Mouse (Mus musculus): Measurements from ENCODE around the gene Trmt61a. TPM values are rescaled to one million over a fixed set of nuclear protein-coding genes. Genes with fewer than 3 reads are reported as not detected.

Trmt61a gene
- polyA plus RNA-seq, 1 experiment, result 24.9 TPM

DNA sequence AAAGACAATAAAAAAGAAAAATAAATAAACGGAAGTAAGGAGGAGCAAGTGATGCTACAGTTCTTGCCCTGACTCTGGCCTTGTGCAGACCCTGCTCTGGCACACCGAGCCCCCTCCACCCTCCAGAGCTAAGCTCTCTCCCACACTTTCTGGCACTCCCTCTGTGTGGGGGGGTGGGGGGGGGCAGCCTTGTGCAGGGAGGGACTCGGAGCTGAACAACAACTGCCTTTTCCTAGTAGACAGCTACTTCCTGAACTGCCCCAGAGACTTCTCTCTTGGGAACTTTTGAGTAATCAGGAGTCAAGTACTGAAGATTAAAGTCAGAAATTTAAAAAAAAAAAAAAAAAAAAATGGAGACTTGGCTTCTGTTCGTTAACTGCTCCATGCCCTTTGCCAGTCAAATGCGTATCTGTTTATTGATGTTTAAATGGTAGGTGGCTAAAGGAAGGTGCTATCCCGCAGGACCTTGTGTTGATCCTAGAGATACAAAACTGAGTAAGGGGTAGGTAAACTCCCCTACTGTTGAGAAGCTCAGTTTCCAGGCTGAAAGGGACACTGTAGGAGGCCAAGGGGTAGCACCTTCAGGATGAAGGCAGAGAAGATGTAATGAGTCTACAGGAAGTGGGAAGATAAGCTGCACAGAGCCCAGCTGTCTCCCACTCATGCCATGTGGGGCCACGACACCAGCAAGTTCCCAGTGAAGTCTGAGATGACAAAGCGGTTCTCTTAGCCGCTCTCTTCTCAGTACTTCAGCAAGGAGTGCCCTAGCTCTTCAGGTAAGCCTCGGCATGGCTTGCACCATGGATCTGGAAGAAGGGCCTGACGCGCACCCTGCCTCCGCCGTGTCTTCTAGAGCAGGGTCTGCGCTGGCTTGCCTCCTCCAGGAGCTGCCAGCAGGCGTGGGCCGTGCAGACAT is 14.4 kb upstream of the Trmt61a start:
- Histone ChIP-seq H3K4me3 (ENCODE audit: low read depth, low read length) (no peak overlapping the region), H3K4me1 (ENCODE audit: control insufficient read depth, insufficient read depth, insufficient read length, low read length) (no peaks in the 10 kb centered on the region; the same call in 1 of the 2 replicates)
- WGBS, result 68% methylated on average over 17 of the region's 17 CpGs

DNA sequence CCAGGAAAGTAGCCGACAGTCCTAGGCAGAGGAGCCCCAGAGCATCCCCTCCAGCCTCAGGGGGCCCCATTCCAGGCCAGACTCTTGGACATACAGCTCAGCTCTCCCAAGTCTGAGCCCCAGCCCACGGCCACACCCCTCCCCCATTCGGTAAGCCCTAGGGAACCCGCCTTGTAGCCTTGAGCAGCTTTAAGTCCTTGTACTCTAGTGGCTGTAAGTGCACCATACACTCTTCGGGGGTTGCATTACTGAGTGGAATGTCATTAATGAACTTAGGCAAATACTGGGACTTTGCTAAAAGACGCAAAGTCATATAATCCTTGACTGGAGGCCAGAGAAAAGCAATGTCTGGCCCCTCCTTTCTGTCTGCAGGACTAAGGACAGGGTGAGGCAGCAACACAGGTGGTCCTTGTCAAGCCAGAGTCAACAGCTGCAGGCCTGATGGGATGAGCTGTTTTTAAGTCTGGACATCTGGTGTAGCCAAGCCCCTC is 13.7 kb upstream of the Trmt61a start:
- Histone ChIP-seq H3K27ac (ENCODE audit: insufficient read depth, low read depth, low read length) (no peak overlapping the region), H3K27me3 (ENCODE audit: control insufficient read depth, insufficient read depth, low read length) (no peaks in the 10 kb centered on the region), H3K4me3 (ENCODE audit: low read depth, low read length) (no peak overlapping the region), H3K36me3 (ENCODE audit: control insufficient read depth, insufficient read depth, low read length) (no peaks in the 10 kb centered on the region), H3K4me1 (ENCODE audit: control insufficient read depth, insufficient read depth, insufficient read length, low read length) (peaks cover 2% of the 10 kb centered on the region; the same call in 1 of the 2 replicates)
- TF ChIP-seq CTCF (IDR thresholded peaks at IDR 0.05; ENCODE audit: extremely low read depth, insufficient read length, insufficient replicate concordance, low read depth, low read length), result no peak
- no peak for TF ChIP-seq POLR2A (IDR thresholded peaks at IDR 0.05; ENCODE audit: low read depth, low read length)
- 50% methylated on average over 6 of the region's 6 CpGs for WGBS

More for the DNA sequence above, 14.4 kb upstream of the Trmt61a start:
- H3K36me3 ChIP-seq (ENCODE audit: control insufficient read depth, insufficient read depth, low read length), result no peaks in the 10 kb centered on the region
- H3K27ac ChIP-seq (ENCODE audit: insufficient read depth, low read depth, low read length), result no peak overlapping the region
- H3K27me3 ChIP-seq (ENCODE audit: control insufficient read depth, insufficient read depth, low read length), result no peaks in the 10 kb centered on the region
- TF ChIP-seq CTCF (IDR thresholded peaks at IDR 0.05; ENCODE audit: extremely low read depth, insufficient read length, insufficient replicate concordance, low read depth, low read length) (no peak), POLR2A (IDR thresholded peaks at IDR 0.05; ENCODE audit: low read depth, low read length) (no peak)

DNA sequence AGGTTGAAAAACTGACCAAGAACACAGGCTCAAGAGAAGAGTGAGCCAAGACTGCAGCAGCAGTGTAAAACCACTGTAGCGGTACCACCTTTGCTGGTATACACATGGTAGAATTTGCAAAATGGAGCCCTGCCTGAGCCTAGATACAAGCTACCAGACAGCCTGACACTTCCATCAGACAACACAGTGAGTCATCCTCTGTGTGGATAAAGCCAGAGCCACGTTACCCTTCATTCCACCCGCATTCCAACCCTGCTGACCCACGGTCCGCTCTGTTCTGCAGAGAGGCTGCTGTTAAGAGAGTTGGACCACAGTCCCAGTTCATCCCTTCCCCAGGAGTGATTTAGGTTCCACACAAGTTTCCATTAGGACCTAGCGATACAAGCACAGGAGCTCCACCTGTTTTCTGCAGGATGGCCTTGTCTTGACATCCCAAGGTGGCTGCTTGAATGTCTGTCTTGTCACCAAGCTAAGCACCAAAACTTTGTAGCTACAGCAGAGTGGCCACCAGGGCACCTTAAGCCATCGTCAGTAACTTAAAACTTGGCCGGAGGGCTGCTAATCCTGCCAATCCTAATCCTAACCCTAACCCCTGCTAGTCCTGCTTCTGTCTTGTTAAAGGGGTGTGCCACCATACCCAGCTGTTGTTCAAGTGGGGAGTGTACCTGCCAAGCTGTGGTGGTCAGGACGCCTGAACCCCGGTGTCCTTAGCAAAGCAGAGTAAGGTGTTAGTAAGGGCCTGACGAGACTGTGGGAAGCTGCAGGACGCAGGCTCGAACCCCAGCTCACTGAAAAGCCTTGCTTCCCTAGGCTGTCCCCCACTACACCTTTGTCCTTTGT is 12.6 kb upstream of the Trmt61a start:
- H3K27me3 ChIP-seq (ENCODE audit: control insufficient read depth, insufficient read depth, low read length), result no peaks in the 10 kb centered on the region
- H3K36me3 ChIP-seq (ENCODE audit: control insufficient read depth, insufficient read depth, low read length), result peaks cover 4% of the 10 kb centered on the region; the same call in 1 of the 2 replicates
- 79% methylated on average over 13 of the region's 13 CpGs for WGBS
- H3K4me1 ChIP-seq (ENCODE audit: control insufficient read depth, insufficient read depth, insufficient read length, low read length), result peaks cover 6% of the 10 kb centered on the region
- TF ChIP-seq CTCF (IDR thresholded peaks at IDR 0.05; ENCODE audit: extremely low read depth, insufficient read length, insufficient replicate concordance, low read depth, low read length) (no peak), POLR2A (IDR thresholded peaks at IDR 0.05; ENCODE audit: low read depth, low read length) (no peak)
- H3K27ac ChIP-seq (ENCODE audit: insufficient read depth, low read depth, low read length), result no peak overlapping the region
- no peak overlapping the region for H3K4me3 ChIP-seq (ENCODE audit: low read depth, low read length)

DNA sequence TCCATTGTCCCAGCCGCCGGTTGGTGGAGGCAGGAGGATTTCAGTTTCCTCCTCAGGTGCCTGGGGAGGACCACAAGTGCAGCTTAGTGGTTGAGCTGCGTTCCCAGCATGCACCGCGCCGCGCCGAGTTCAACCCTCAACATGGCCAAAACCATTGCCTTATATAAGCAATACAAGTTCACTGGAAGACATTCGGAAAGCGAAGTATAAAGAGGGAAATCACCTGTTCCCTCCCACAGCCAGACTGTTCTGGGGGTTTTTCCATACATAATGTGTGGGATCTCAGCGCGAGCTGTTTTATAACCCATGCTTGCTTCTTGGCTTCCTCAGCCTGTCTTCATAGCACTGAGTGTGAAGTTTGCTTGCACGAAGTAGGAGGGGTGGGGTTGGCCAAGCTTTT is 11.5 kb upstream of the Trmt61a start:
- H3K4me1 ChIP-seq (ENCODE audit: control insufficient read depth, insufficient read depth, insufficient read length, low read length), result peaks cover 16% of the 10 kb centered on the region
- no peaks in the 10 kb centered on the region for H3K27me3 ChIP-seq (ENCODE audit: control insufficient read depth, insufficient read depth, low read length)
- H3K27ac ChIP-seq (ENCODE audit: insufficient read depth, low read depth, low read length), result no peak overlapping the region
- peaks cover 7% of the 10 kb centered on the region; the same call in 1 of the 2 replicates for H3K36me3 ChIP-seq (ENCODE audit: control insufficient read depth, insufficient read depth, low read length)
- WGBS, result 78% methylated on average over 13 of the region's 13 CpGs
- H3K4me3 ChIP-seq (ENCODE audit: low read depth, low read length), result no peak overlapping the region
- TF ChIP-seq CTCF (IDR thresholded peaks at IDR 0.05; ENCODE audit: extremely low read depth, insufficient read length, insufficient replicate concordance, low read depth, low read length) (no peak), POLR2A (IDR thresholded peaks at IDR 0.05; ENCODE audit: low read depth, low read length) (no peak)

DNA sequence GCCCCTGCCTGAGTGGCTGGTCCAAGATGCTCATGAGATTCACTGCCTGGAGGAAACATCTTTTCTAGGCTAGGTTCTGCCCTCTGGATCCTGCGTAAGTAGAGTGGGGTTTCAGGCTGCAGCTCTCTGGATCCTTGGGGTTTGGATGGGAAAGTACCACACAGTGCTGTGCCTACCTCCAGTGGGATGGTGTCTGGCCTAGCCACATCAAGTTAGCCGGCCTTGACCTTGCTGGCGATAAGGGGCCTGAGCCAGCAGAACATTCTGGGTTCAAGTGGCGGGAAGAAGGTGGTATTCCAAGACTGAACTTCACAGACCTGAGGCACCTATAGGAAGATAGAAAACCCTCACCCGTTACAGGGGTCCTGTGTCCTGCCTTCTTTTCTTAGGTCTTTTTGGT is 10.5 kb upstream of the Trmt61a start:
- TF ChIP-seq POLR2A (IDR thresholded peaks at IDR 0.05; ENCODE audit: low read depth, low read length), result no peak
- TF ChIP-seq CTCF (IDR thresholded peaks at IDR 0.05; ENCODE audit: extremely low read depth, insufficient read length, insufficient replicate concordance, low read depth, low read length), result no peak
- 88% methylated on average over 5 of the region's 5 CpGs for WGBS
- peaks cover 7% of the 10 kb centered on the region; the same call in 1 of the 2 replicates for H3K36me3 ChIP-seq (ENCODE audit: control insufficient read depth, insufficient read depth, low read length)
- H3K27ac ChIP-seq (ENCODE audit: insufficient read depth, low read depth, low read length), result no peak overlapping the region
- no peaks in the 10 kb centered on the region for H3K27me3 ChIP-seq (ENCODE audit: control insufficient read depth, insufficient read depth, low read length)
- peaks cover 20% of the 10 kb centered on the region for H3K4me1 ChIP-seq (ENCODE audit: control insufficient read depth, insufficient read depth, insufficient read length, low read length)
- no peak overlapping the region for H3K4me3 ChIP-seq (ENCODE audit: low read depth, low read length)

DNA sequence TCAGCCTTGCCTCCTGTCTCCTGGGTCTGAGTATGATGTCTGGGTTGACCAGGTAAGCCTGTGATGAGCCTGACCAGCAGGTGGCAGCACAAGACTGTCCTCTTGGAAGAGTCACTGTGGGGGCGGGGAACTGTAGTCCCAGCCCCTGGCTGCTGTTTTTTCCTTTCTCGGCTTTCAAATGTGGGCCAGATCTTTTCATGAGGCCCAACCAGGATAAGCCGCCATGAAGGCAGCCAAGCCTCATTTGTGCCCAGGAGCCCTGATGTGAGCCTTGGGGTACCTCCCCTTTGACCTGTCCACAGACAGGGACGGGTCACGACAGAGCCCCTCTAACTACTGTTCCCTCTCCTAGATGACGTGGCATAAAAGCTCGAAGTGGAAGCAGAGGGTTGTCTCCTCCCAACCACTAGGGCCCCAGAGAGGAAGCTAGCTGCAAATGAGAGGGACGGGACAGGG is 9.4 kb upstream of the Trmt61a start:
- H3K4me3 ChIP-seq (ENCODE audit: low read depth, low read length), result peak overlapping the region; percentile 20; the same call in 1 of the 2 replicates

More for the DNA sequence above, 9.4 kb upstream of the Trmt61a start:
- TF ChIP-seq POLR2A (IDR thresholded peaks at IDR 0.05; ENCODE audit: low read depth, low read length) (no peak), CTCF (IDR thresholded peaks at IDR 0.05; ENCODE audit: extremely low read depth, insufficient read length, insufficient replicate concordance, low read depth, low read length) (peak; percentile 98)
- Histone ChIP-seq H3K4me1 (ENCODE audit: control insufficient read depth, insufficient read depth, insufficient read length, low read length) (peaks cover 23% of the 10 kb centered on the region), H3K27ac (ENCODE audit: insufficient read depth, low read depth, low read length) (peak overlapping the region; percentile 68), H3K27me3 (ENCODE audit: control insufficient read depth, insufficient read depth, low read length) (no peaks in the 10 kb centered on the region), H3K36me3 (ENCODE audit: control insufficient read depth, insufficient read depth, low read length) (peaks cover 7% of the 10 kb centered on the region; the same call in 1 of the 2 replicates)
- WGBS, result 27% methylated on average over 8 of the region's 8 CpGs
